Mouse (Mus musculus): ENCODE measurements around the gene Hmga2.

GRCm38 (mm10) chr10:120384040-120384439 is 92.2 kb downstream of the Hmga2 start:
- TF ChIP-seq GATA1 (IDR thresholded peaks at IDR 0.05; ENCODE audit: borderline replicate concordance, low read length) (no peak), FLI1 (IDR thresholded peaks at IDR 0.05; ENCODE audit: low read length) (no peak)
